In genomic region chr9:44882981-44883569, GRCm38 (mm10) we compare ENCODE assay signal across 8 mouse cellular contexts. TPM values are rescaled to one million over a fixed set of nuclear protein-coding genes. Genes with fewer than 3 reads are reported as not detected.
DNase-seq lines count a peak whose midpoint lies in the region; ATAC-seq and TF ChIP-seq lines count a peak whose summit lies in the region.

No protein-coding gene starts in this region.

- H3K27me3 ChIP-seq in lung, embryonic 14.5 days (ENCODE audit: insufficient read depth, low read length): no peaks in the 10 kb centered on the region
- no peaks in the 10 kb centered on the region for H3K27me3 ChIP-seq in forebrain, embryonic 15.5 days
- H3K27me3 ChIP-seq in midbrain, embryonic 10.5 days (ENCODE audit: low read depth, poor library complexity, severe bottlenecking): no peaks in the 10 kb centered on the region
- H3K27me3 ChIP-seq in stomach, embryonic 16.5 days (ENCODE audit: control insufficient read depth, insufficient read depth, low read length): no peaks in the 10 kb centered on the region

- under 1% methylated on average over 21 of the region's 21 CpGs for WGBS in lung, embryonic 14.5 days
- WGBS in forebrain, embryonic 15.5 days: under 1% methylated on average over 21 of the region's 21 CpGs
- whole genome bisulfite sequencing in midbrain, embryonic 10.5 days: under 1% methylated on average over 21 of the region's 21 CpGs
- WGBS in stomach, embryonic 16.5 days: under 1% methylated on average over 21 of the region's 21 CpGs

- no peak for TF ChIP-seq CTCF in lung, embryonic 14.5 days (IDR thresholded peaks at IDR 0.05; ENCODE audit: low read depth)

- peak; percentile 57 for DNase-seq in lung, embryonic 14.5 days
- no peak for DNase-seq in lung, postnatal 4 days
- peak; percentile 83 for DNase-seq in brain, adult 2 months (ENCODE audit: low read depth, low spot score)
- DNase-seq in layer of hippocampus, adult 9-11 months: peak; percentile 74
- DNase-seq in midbrain, embryonic 10.5 days (ENCODE audit: low spot score): no peak
- no peak for DNase-seq in kidney, adult 8-10 months

- H3K9me3 ChIP-seq in lung, embryonic 14.5 days (ENCODE audit: low read depth, low read length): no peaks in the 10 kb centered on the region
- H3K9me3 ChIP-seq in forebrain, embryonic 15.5 days: no peaks in the 10 kb centered on the region
- no peaks in the 10 kb centered on the region for H3K9me3 ChIP-seq in midbrain, embryonic 10.5 days (replicated peaks)
- no peaks in the 10 kb centered on the region for H3K9me3 ChIP-seq in stomach, embryonic 16.5 days (replicated peaks; ENCODE audit: control insufficient read depth, low read length)

- peak overlapping the region; percentile 73 for H3K9ac ChIP-seq in lung, embryonic 14.5 days
- peak overlapping the region; percentile 77 for H3K9ac ChIP-seq in forebrain, embryonic 15.5 days (replicated peaks)
- peak overlapping the region; percentile 86; the same call in 1 of the 2 replicates for H3K9ac ChIP-seq in stomach, embryonic 16.5 days (ENCODE audit: low read length)

- peak overlapping the region; percentile 98; the same call in 1 of the 2 replicates for H3K27ac ChIP-seq in lung, embryonic 14.5 days (ENCODE audit: low read depth)
- peak overlapping the region; percentile 99 for H3K27ac ChIP-seq in forebrain, embryonic 15.5 days (replicated peaks)
- peak overlapping the region; percentile 99 for H3K27ac ChIP-seq in midbrain, embryonic 10.5 days (replicated peaks)
- H3K27ac ChIP-seq in stomach, embryonic 16.5 days (ENCODE audit: low read length): peak overlapping the region; percentile 24; the same call in 1 of the 2 replicates

- H3K36me3 ChIP-seq in lung, embryonic 14.5 days (ENCODE audit: insufficient read depth): no peaks in the 10 kb centered on the region
- no peaks in the 10 kb centered on the region for H3K36me3 ChIP-seq in forebrain, embryonic 15.5 days
- H3K36me3 ChIP-seq in midbrain, embryonic 10.5 days: peaks cover 7% of the 10 kb centered on the region; the same call in 1 of the 2 replicates
- no peaks in the 10 kb centered on the region for H3K36me3 ChIP-seq in stomach, embryonic 16.5 days (ENCODE audit: control insufficient read depth, insufficient read depth, low read length)

- peak overlapping the region; percentile 100 for H3K4me2 ChIP-seq in lung, embryonic 14.5 days
- peak overlapping the region; percentile 85 for H3K4me2 ChIP-seq in forebrain, embryonic 15.5 days (replicated peaks)
- H3K4me2 ChIP-seq in stomach, embryonic 16.5 days (ENCODE audit: low read depth, low read length): peak overlapping the region; percentile 99

- no peak for ATAC-seq in lung, embryonic 14.5 days (ENCODE audit: insufficient read depth)
- ATAC-seq in forebrain, embryonic 15.5 days (replicated peaks): peak; percentile 31
- no peak for ATAC-seq in stomach, embryonic 16.5 days (ENCODE audit: insufficient read depth, low FRiP score)

- H3K4me3 ChIP-seq in lung, embryonic 14.5 days (ENCODE audit: low read depth, low read length): peak overlapping the region; percentile 98
- H3K4me3 ChIP-seq in forebrain, embryonic 15.5 days: peak overlapping the region; percentile 62
- peak overlapping the region; percentile 99 for H3K4me3 ChIP-seq in midbrain, embryonic 10.5 days
- H3K4me3 ChIP-seq in stomach, embryonic 16.5 days (replicated peaks; ENCODE audit: low read length): peak overlapping the region; percentile 94

- H3K4me1 ChIP-seq in lung, embryonic 14.5 days (ENCODE audit: insufficient read depth): peaks cover 8% of the 10 kb centered on the region
- H3K4me1 ChIP-seq in forebrain, embryonic 15.5 days: peaks cover 25% of the 10 kb centered on the region
- H3K4me1 ChIP-seq in midbrain, embryonic 10.5 days: peaks cover 30% of the 10 kb centered on the region
- peaks cover 21% of the 10 kb centered on the region for H3K4me1 ChIP-seq in stomach, embryonic 16.5 days (ENCODE audit: control insufficient read depth, insufficient read depth, low read length)

RNA-seq across cellular contexts. Expression of gene Kmt2a, which starts 2.0 kb away (rescaled TPM):
- 14.4 and 14.7 TPM in 2 replicates for polyA plus RNA-seq in lung, embryonic 14.5 days (2014; fragmentation: Nextera tagmentation; extraction: Ambion mirVana)
- polyA plus RNA-seq in forebrain, embryonic 15.5 days (2015; fragmentation: Nextera tagmentation; extraction: Ambion mirVana): 30.3 and 31.6 TPM in 2 replicates
- 11.1 and 12.5 TPM in 2 replicates for polyA plus RNA-seq in midbrain, embryonic 10.5 days (2016; fragmentation: Nextera tagmentation; extraction: Ambion mirVana)
- 7.1 and 8.8 TPM in 2 replicates for polyA plus RNA-seq in stomach, embryonic 16.5 days (2015; fragmentation: Nextera tagmentation; extraction: Ambion mirVana)

RNA-seq across cellular contexts. Expression of gene Atp5l, which starts 37.5 kb away (rescaled TPM):
- polyA plus RNA-seq in lung, embryonic 14.5 days (2014; fragmentation: Nextera tagmentation; extraction: Ambion mirVana): 618 and 665 TPM in 2 replicates
- polyA plus RNA-seq in forebrain, embryonic 15.5 days (2015; fragmentation: Nextera tagmentation; extraction: Ambion mirVana): 730 and 763 TPM in 2 replicates
- polyA plus RNA-seq in midbrain, embryonic 10.5 days (2016; fragmentation: Nextera tagmentation; extraction: Ambion mirVana): 541 and 557 TPM in 2 replicates
- polyA plus RNA-seq in stomach, embryonic 16.5 days (2015; fragmentation: Nextera tagmentation; extraction: Ambion mirVana): 660 and 783 TPM in 2 replicates

Comparison
In these comparisons a context has a peak if more than half of its experiments do, and no peak if none do; other contexts are left out.
1. DNase-seq: peak in lung, embryonic 14.5 days (single experiment), brain, adult 2 months (single experiment) and layer of hippocampus, adult 9-11 months (single experiment); none in lung, postnatal 4 days (0 of 2), midbrain, embryonic 10.5 days (single experiment) and kidney, adult 8-10 months (0 of 2).
2. H3K27ac ChIP-seq: peak in every context shown above with its lines; median percentile 99 in forebrain, embryonic 15.5 days; 99 in midbrain, embryonic 10.5 days; 98 in lung, embryonic 14.5 days; 24 in stomach, embryonic 16.5 days.
3. Peak in every context shown above with its lines, with median percentiles within 50 percentile points of each other: H3K4me2 ChIP-seq, H3K4me3 ChIP-seq and H3K9ac ChIP-seq.